Comparison of ENCODE assay signal across 9 mouse cellular contexts in genomic region chr6:141447547-141447946, GRCm38 (mm10).
DNase-seq lines count a peak whose midpoint lies in the region; ATAC-seq and TF ChIP-seq lines count a peak whose summit lies in the region.
"Had no signal": no experiment of that assay in that cellular context is flagged by ENCODE, and none has a peak within 500 bp of the region (broad histone marks: within the 10 kb centered on the region; RNA-seq: fewer than 3 reads in every experiment).

No protein-coding gene starts in this region.

- no peak for ATAC-seq in monocyte, adult 5-6 weeks (replicated peaks; ENCODE audit: insufficient number of reproducible peaks, low FRiP score, low TSS enrichment, poor library complexity, severe bottlenecking)

- intact Hi-C loops in gastrocnemius, adult 2 months (cut with DNase I), result loop anchor here (5.0 to 10.0 kb wide), 3 partner anchors 193 to 680 kb away; no protein-coding TSS in a partner anchor

- H3K4me3 ChIP-seq in gastrocnemius, adult 2 months, result no peak overlapping the region
- no peak overlapping the region for H3K4me3 ChIP-seq in lung, adult 2 months (replicated peaks; ENCODE audit: extremely low read depth, low read depth, low read length)

- no peak for TF ChIP-seq POLR2A in lung, adult 2 months (IDR thresholded peaks at IDR 0.05; ENCODE audit: borderline replicate concordance, extremely low read depth, low read depth, low read length)

- WGBS in lung, adult 2 months, result 3% methylated on average over 3 of the region's 3 CpGs

- DNase-seq in thymus, postnatal 0 days (ENCODE audit: low spot score), result peak; percentile 11
- DNase-seq in thymus, adult 18-20 months, result no peak
- peak; percentile 63 to 85 for DNase-seq in cerebellum, postnatal 25 days
- peak; percentile 75 for DNase-seq in gastrocnemius, adult 2 months
- peak; percentile 70 to 79 for DNase-seq in kidney, postnatal 25 days
- DNase-seq in lung, adult 2 months, result peak; percentile 24
- DNase-seq in right cerebral cortex, adult 18-20 months, result peak; percentile 52

- no peak overlapping the region for H3K27ac ChIP-seq in gastrocnemius, adult 2 months
- H3K27ac ChIP-seq: macrophage had no signal

- H3K4me1 ChIP-seq in lung, adult 2 months (ENCODE audit: control insufficient read depth, insufficient read depth, low read length), result peaks cover 3% of the 10 kb centered on the region

- peak; percentile 78 for TF ChIP-seq CTCF in gastrocnemius, adult 2 months (IDR thresholded peaks at IDR 0.05)
- peak; percentile 71 for TF ChIP-seq CTCF in lung, adult 2 months (IDR thresholded peaks at IDR 0.05; ENCODE audit: insufficient read depth, low read length)

Comparison
In these comparisons a context has a peak if more than half of its experiments do, and no peak if none do; other contexts are left out.
1. DNase-seq: peak in thymus, postnatal 0 days (single experiment), cerebellum, postnatal 25 days (2 of 2), gastrocnemius, adult 2 months (single experiment), kidney, postnatal 25 days (2 of 2), lung, adult 2 months (single experiment) and right cerebral cortex, adult 18-20 months (single experiment); none in thymus, adult 18-20 months (0 of 2).